Mouse (Mus musculus): ENCODE results near the gene Cggbp1. TPM values are rescaled to one million over a fixed set of nuclear protein-coding genes. Genes with fewer than 3 reads are reported as not detected.
A peak's percentile ranks its signal among the peaks of the same experiment; 100 is the strongest.

Gene Cggbp1
- total RNA-seq, 2 experiments from 2014 or later: 18.2 to 26.7 TPM

- no peak for DNase-seq
Measured at GRCm38 (mm10) chr16:64907112-64907511, 55.3 kb downstream of the Cggbp1 start.

GRCm38 (mm10) chr16:64908747-64909146, 57.0 kb downstream of the Cggbp1 start:
- H3K27ac ChIP-seq: no peak overlapping the region
- H3K4me3 ChIP-seq: no peak overlapping the region
- TF ChIP-seq CTCF (IDR thresholded peaks at IDR 0.05): no peak
- DNase-seq: no peak
- intact Hi-C loops (cut with DNase I): loop anchor here (10.0 kb wide), 1 partner anchor 566 kb away; no protein-coding TSS in a partner anchor

More at GRCm38 (mm10) chr16:64907112-64907511, 55.3 kb downstream of the Cggbp1 start:
- TF ChIP-seq CTCF (IDR thresholded peaks at IDR 0.05): peak; percentile 55
- H3K27ac ChIP-seq: no peak overlapping the region
- no peak overlapping the region for H3K4me3 ChIP-seq
- intact Hi-C loops (cut with DNase I): loop anchor here (10.0 kb wide), 1 partner anchor 568 kb away; no protein-coding TSS in a partner anchor

Other genes with a start within 250 kb of the Cggbp1 start
- gene Csnka2ip, start 249.6 kb upstream of the Cggbp1 start, total RNA-seq (2021): not detected
- gene 4930453N24Rik, start 80.8 kb upstream of the Cggbp1 start, total RNA-seq (2021): 10 to 100 TPM; 52.9 to 55.0 TPM
- 10 to 100 TPM; 10.5 to 11.4 TPM for gene Zfp654, start 344 bp upstream of the Cggbp1 start, total RNA-seq (2021)

All from gastrocnemius, adult 2 months (tissue).